Mouse (Mus musculus) cerebellum, adult 9-10 months (tissue): ENCODE results near the gene Pik3c2b.

ENCODE experiments used
- DNase-seq: peaks from one replicate; pipeline ENCODE4 v3.0.0; 2022

The Pik3c2b gene

GRCm38 (mm10) chr1:133100980-133101798 is 55.7 kb downstream of the Pik3c2b start:
- DNase-seq = peak; percentile 74

GRCm38 (mm10) chr1:133102108-133102507 is 56.6 kb downstream of the Pik3c2b start:
- no peak for DNase-seq

GRCm38 (mm10) chr1:133103315-133103714 is 57.8 kb downstream of the Pik3c2b start:
- DNase-seq = no peak

- DNase-seq = no peak
Measured at GRCm38 (mm10) chr1:133103871-133104270, 58.4 kb downstream of the Pik3c2b start.

GRCm38 (mm10) chr1:133116108-133116507 is 70.6 kb downstream of the Pik3c2b start:
- DNase-seq = no peak

GRCm38 (mm10) chr1:133118127-133118526 is 72.7 kb downstream of the Pik3c2b start:
- no peak for DNase-seq

- DNase-seq = no peak
Measured at GRCm38 (mm10) chr1:133118844-133119243, 73.4 kb downstream of the Pik3c2b start.

- DNase-seq = no peak
Measured at GRCm38 (mm10) chr1:133119931-133120712, 74.7 kb downstream of the Pik3c2b start.

- DNase-seq = no peak
Measured at GRCm38 (mm10) chr1:133121246-133121645, 75.8 kb downstream of the Pik3c2b start.

GRCm38 (mm10) chr1:133124137-133124536 is 78.7 kb downstream of the Pik3c2b start:
- no peak for DNase-seq

- DNase-seq = no peak
Measured at GRCm38 (mm10) chr1:133125640-133126364, 80.3 kb downstream of the Pik3c2b start.

- no peak for DNase-seq
Measured at GRCm38 (mm10) chr1:133126365-133126740, 80.9 kb downstream of the Pik3c2b start.

- no peak for DNase-seq
Measured at GRCm38 (mm10) chr1:133127328-133127727, 81.9 kb downstream of the Pik3c2b start.

- DNase-seq = peak; percentile 44
Measured at GRCm38 (mm10) chr1:133129471-133130221, 84.2 kb downstream of the Pik3c2b start.

GRCm38 (mm10) chr1:133130638-133131560 is 85.4 kb downstream of the Pik3c2b start, which contains the start of gene Ppp1r15b:
Gene Ppp1r15b (plus strand): TSS chr1:133131143.
- peak; percentile 99 for DNase-seq

GRCm38 (mm10) chr1:133131561-133131905 is 86.1 kb downstream of the Pik3c2b start:
- no peak for DNase-seq

GRCm38 (mm10) chr1:133131936-133132335 is 86.5 kb downstream of the Pik3c2b start:
- DNase-seq = peak; percentile 32

- DNase-seq = peak; percentile 36
Measured at GRCm38 (mm10) chr1:133132388-133133326, 87.2 kb downstream of the Pik3c2b start.

GRCm38 (mm10) chr1:133133425-133133824 is 88.0 kb downstream of the Pik3c2b start:
- DNase-seq = no peak

GRCm38 (mm10) chr1:133134071-133134470 is 88.6 kb downstream of the Pik3c2b start:
- DNase-seq = peak; percentile 26
